Mouse (Mus musculus) embryonic facial prominence, embryonic 11.5 days (tissue): ENCODE measurements around the gene Dennd1b. TPM values are rescaled to one million over a fixed set of nuclear protein-coding genes. Genes with fewer than 3 reads are reported as not detected.

Experiments
- ATAC-seq: fragments of 200-750 bp; cut with Nextera tagmentation; replicated peaks from 2 replicates; pipeline ENCODE4 v1.8.0; 2017; ENCODE audit warnings: low read depth; ENCODE audit not compliant: insufficient number of reproducible peaks, low FRiP score, low TSS enrichment
- DNase-seq: peaks from one replicate; pipeline ENCODE4 v3.0.0-alpha.2; 2015; ENCODE audit warnings: low spot score
- H3K27ac ChIP-seq: fragments of 300-500 bp; sonication (generic); replicated peaks from 2 replicates; pipeline ENCODE4 v1.5.1; 2014; ENCODE audit warnings: mild to moderate bottlenecking, low read depth, low read length, control low read depth
- H3K27me3 ChIP-seq: fragments of 300-500 bp; sonication (generic); 2 replicates; pipeline ENCODE4 v1.6.1; 2014; ENCODE audit warnings: mild to moderate bottlenecking, low read length, moderate library complexity, mixed read lengths; ENCODE audit not compliant: control insufficient read depth, insufficient read depth
- H3K36me3 ChIP-seq: fragments of 300-500 bp; sonication (generic); replicated peaks from 2 replicates; pipeline ENCODE4 v1.6.1; 2014; ENCODE audit warnings: low read depth, mild to moderate bottlenecking, low read length, moderate library complexity, mixed read lengths; ENCODE audit not compliant: control insufficient read depth, insufficient read depth
- H3K4me1 ChIP-seq: fragments of 300-500 bp; sonication (generic); 2 replicates; pipeline ENCODE4 v1.6.1; 2014; ENCODE audit warnings: low read length, mixed read lengths; ENCODE audit not compliant: control insufficient read depth, insufficient read depth
- H3K4me2 ChIP-seq: fragments of 300-500 bp; sonication (generic); 2 replicates; pipeline ENCODE4 v1.6.1; 2014; ENCODE audit warnings: low read depth, mild to moderate bottlenecking, control low read depth, low read length, moderate library complexity
- H3K4me3 ChIP-seq: fragments of 300-500 bp; sonication (generic); 2 replicates; pipeline ENCODE4 v1.5.1; 2014; ENCODE audit warnings: low read depth, low read length, control low read depth
- H3K9ac ChIP-seq: fragments of 300-500 bp; sonication (generic); replicated peaks from 2 replicates; pipeline ENCODE4 v1.6.1; 2014; ENCODE audit warnings: mild to moderate bottlenecking, control low read depth, low read length
- H3K9me3 ChIP-seq: fragments of 300-500 bp; sonication (generic); replicated peaks from 2 replicates; pipeline ENCODE4 v1.6.1; 2016; ENCODE audit warnings: mild to moderate bottlenecking, low read length, inconsistent platforms, mixed read lengths; ENCODE audit not compliant: control insufficient read depth
- WGBS: fragments of 180-500 bp; shearing (Covaris S2); extraction: QIAGEN DNeasy Blood & Tissue Kit; methylation state at CpG from one replicate; pipeline ENCODE4 v1.1.7; 2014; 5-methylcytosine and 5-hydroxymethylcytosine counted together
- polyA plus RNA-seq: library from polyadenylated mRNA; unstranded; fragments of >200 nt; fragmentation: Nextera tagmentation; extraction: Ambion mirVana; gene quantifications from 2 replicates; pipeline ENCODE4 v1.2.1, GENCODE M21; 2014

The Dennd1b gene
- polyA plus RNA-seq = 7.6 and 7.9 TPM in 2 replicates

DNA sequence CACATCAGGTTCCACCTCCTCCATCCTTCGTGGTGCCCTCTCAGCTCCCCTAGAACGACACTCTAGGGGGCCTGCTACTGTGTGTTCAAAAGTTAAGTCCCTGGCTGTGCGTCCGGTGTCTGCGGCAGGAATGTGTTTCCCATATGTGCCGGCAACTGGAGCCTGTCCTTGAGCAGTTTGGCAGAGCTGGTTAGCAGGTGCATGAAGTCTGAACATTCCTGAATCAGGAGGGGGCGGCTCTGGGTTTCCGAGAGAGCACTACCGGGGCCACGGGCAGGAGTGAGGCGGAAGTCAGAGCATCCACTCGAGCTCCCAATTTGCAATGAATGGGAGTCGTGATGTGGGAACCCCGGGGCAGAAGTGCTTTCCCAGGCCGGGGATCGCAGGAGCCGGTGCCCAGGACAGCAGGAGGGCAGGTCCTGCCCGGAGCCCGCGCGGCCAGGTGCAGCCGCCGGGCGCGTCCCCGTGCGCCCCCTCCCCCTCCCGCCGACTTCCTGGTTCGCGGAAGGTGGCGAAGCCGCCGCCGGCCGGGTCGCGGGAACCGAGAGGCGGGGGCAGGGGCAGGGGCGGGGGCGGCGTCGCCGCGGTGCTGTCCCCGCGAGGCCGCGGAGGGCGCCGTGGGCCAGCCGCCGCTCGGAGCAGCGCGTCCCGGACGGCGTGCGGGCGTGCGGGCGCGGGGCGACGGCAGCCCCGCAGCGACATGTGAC lies at the start of gene Dennd1b:
TSS of gene Dennd1b (plus strand) at position 275 of the 707 bp plus-strand sequence.
- no peaks in the 10 kb centered on the region for H3K4me1 ChIP-seq
- H3K27ac ChIP-seq = peak within 1 kb of the TSS; percentile 47
- H3K36me3 ChIP-seq = no peaks in the 10 kb centered on the region
- H3K4me3 ChIP-seq = peak within 1 kb of the TSS; percentile 84
- peak; percentile 69 for DNase-seq
- H3K9me3 ChIP-seq = no peaks in the 10 kb centered on the region
- peak within 1 kb of the TSS; percentile 90 for H3K9ac ChIP-seq
- peak; percentile 77 for ATAC-seq
- under 1% methylated on average over 49 of the region's 69 CpGs for WGBS
- peak within 1 kb of the TSS; percentile 89 for H3K4me2 ChIP-seq
- no peaks in the 10 kb centered on the region for H3K27me3 ChIP-seq

DNA sequence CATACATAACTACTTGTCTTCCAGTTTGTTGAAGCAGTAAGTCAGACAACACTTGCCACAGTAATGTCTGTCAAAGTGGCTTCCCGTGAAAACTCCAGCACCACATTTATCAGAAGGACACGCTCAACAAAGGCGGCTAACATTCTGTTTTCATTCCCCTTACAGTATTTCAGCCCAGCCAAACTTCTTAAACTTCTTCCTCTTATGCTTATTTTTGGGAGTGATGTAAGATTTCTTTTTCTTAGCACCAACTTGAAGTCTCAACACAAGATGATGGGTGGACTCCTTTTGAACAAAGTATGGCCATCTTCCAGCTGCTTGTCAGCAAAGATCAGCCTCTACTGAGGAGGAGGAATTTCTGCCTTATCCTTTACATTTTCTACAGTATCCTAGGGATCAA lies 47.6 kb upstream of the Dennd1b start:
- Histone ChIP-seq H3K4me3 (no peak overlapping the region), H3K36me3 (no peaks in the 10 kb centered on the region), H3K4me2 (no peak overlapping the region), H3K9ac (no peak overlapping the region), H3K27ac (no peak overlapping the region), H3K27me3 (no peaks in the 10 kb centered on the region), H3K9me3 (no peaks in the 10 kb centered on the region), H3K4me1 (no peaks in the 10 kb centered on the region)
- ATAC-seq (no peak), DNase-seq (no peak)
- WGBS = 89% methylated on average over 3 of the region's 3 CpGs

DNA sequence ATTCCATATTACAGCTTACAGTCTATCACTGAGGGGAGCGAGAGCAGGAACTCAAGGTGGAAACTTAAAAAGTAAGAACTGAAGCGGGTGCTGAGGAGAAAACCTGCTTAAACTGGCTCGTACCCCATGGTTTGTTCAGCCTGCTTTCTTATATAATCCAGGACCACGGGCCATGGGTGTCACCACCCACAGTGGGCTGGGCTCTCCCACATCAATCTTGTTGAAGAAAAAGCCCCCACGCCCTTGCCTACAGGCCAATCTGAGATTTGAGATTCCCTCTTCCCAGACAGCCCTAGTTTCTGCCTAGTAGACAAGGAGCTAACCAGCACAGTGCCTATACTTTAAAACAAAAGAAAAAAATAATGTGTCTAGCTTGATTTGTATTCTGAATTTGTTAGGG lies 43.6 kb upstream of the Dennd1b start:
- Histone ChIP-seq H3K4me2 (no peak overlapping the region), H3K9ac (no peak overlapping the region), H3K27ac (no peak overlapping the region), H3K9me3 (no peaks in the 10 kb centered on the region), H3K4me3 (no peak overlapping the region), H3K27me3 (no peaks in the 10 kb centered on the region), H3K4me1 (no peaks in the 10 kb centered on the region), H3K36me3 (no peaks in the 10 kb centered on the region)
- ATAC-seq (no peak), DNase-seq (no peak)
- WGBS = 85% methylated on average over 5 of the region's 5 CpGs

DNA sequence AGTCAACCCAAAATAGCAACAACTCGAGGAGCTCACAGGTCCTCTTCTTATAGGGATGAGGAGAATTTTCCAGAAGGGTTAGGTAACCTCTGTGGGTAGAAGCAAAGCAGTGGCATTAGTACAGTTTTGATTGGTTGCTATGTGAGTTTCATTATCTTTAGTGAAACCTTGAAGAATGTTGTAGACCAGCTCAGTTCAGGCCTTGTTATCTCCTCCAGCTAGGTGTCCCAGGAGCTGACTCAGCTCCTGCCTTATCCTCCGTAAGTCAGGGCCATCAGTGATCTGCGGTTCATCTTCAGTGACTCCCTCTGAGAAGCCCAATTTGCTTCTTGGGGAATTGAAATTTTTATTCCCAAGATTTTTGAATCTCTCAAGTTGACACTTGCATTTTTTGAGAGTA lies 43.2 kb upstream of the Dennd1b start:
- 88% methylated on average over 3 of the region's 3 CpGs for WGBS

DNA sequence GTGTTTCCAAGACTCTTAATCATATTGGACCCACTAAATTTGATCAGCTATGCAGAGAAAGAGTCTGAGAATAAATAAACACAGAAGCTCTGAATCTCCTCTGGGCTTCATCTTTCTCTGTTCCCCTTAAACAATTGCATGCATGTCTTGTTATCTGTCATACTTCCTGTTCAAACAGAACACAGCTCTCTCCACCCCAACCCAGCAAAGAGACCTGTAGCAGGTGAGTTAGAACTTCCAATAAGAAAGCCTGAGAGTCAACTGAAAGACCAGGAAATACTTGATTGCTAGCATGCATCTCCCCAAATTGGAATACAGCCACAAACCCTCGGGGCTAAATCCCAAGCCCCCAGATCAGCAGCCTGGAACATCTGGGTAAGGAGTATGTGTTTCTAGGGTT lies 42.4 kb upstream of the Dennd1b start:
- Histone ChIP-seq H3K9me3 (no peaks in the 10 kb centered on the region), H3K9ac (no peak overlapping the region), H3K36me3 (no peaks in the 10 kb centered on the region), H3K27me3 (no peaks in the 10 kb centered on the region), H3K4me3 (no peak overlapping the region), H3K27ac (no peak overlapping the region), H3K4me1 (no peaks in the 10 kb centered on the region), H3K4me2 (no peak overlapping the region)
- DNase-seq (no peak), ATAC-seq (no peak)
- WGBS = 85% methylated on average over 1 of the region's 1 CpGs

More for the DNA sequence above, 43.2 kb upstream of the Dennd1b start:
- Histone ChIP-seq H3K4me1 (no peaks in the 10 kb centered on the region), H3K4me2 (no peak overlapping the region), H3K4me3 (no peak overlapping the region), H3K9me3 (no peaks in the 10 kb centered on the region), H3K36me3 (no peaks in the 10 kb centered on the region), H3K27me3 (no peaks in the 10 kb centered on the region), H3K27ac (no peak overlapping the region), H3K9ac (no peak overlapping the region)
- no peak for ATAC-seq
- DNase-seq = no peak

DNA sequence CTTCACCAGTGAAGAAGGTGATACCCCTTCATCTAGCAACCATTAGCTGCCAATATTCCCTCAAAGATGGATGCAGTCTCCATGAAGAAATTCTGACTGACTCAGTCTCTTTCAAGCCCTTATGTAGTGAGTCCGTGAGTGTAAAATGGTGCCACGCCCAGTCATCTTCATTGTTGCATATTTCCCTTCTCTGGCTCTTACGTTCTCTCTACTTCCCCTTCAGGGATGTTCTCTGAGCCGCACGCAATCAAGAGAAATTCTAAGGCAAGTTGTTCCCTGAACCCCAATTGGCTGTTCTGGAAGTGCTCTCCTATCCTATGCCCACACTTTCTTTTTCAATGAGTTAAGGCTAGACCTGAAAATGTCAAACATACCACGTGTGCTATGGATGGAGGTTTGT lies 40.3 kb upstream of the Dennd1b start:
- ATAC-seq = no peak
- no peaks in the 10 kb centered on the region for H3K9me3 ChIP-seq
- 89% methylated on average over 6 of the region's 6 CpGs for WGBS
- no peak for DNase-seq
- no peaks in the 10 kb centered on the region for H3K4me1 ChIP-seq
- H3K27me3 ChIP-seq = no peaks in the 10 kb centered on the region
- no peak overlapping the region for H3K9ac ChIP-seq
- H3K4me2 ChIP-seq = no peak overlapping the region
- no peak overlapping the region for H3K27ac ChIP-seq
- no peak overlapping the region for H3K4me3 ChIP-seq
- H3K36me3 ChIP-seq = no peaks in the 10 kb centered on the region

DNA sequence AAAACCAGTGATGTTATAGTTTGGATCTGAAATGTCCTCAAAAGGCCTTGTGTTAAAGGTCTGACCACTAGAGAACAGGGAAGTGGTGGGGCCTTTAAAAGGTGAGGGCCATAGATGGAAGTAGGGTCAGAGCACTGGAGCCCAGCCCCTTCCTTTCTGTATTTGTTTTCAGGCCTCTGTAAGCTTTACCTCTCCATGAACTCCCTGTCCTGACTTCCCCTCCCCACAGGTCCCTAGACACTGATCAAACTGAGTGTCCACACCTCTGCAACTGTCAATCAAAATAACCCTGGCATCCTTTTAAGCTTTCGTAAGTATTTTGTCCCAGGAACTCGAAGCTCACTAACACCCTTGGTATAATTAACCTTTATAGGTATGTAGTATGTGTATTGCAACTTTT lies 39.0 kb upstream of the Dennd1b start:
- Histone ChIP-seq H3K9ac (no peak overlapping the region), H3K4me1 (no peaks in the 10 kb centered on the region), H3K27ac (no peak overlapping the region), H3K27me3 (no peaks in the 10 kb centered on the region), H3K4me2 (no peak overlapping the region), H3K4me3 (no peak overlapping the region), H3K36me3 (no peaks in the 10 kb centered on the region), H3K9me3 (no peaks in the 10 kb centered on the region)
- 74% methylated on average over 2 of the region's 2 CpGs for whole genome bisulfite sequencing
- ATAC-seq = no peak; the same call in 1 of the 2 replicates
- no peak for DNase-seq

DNA sequence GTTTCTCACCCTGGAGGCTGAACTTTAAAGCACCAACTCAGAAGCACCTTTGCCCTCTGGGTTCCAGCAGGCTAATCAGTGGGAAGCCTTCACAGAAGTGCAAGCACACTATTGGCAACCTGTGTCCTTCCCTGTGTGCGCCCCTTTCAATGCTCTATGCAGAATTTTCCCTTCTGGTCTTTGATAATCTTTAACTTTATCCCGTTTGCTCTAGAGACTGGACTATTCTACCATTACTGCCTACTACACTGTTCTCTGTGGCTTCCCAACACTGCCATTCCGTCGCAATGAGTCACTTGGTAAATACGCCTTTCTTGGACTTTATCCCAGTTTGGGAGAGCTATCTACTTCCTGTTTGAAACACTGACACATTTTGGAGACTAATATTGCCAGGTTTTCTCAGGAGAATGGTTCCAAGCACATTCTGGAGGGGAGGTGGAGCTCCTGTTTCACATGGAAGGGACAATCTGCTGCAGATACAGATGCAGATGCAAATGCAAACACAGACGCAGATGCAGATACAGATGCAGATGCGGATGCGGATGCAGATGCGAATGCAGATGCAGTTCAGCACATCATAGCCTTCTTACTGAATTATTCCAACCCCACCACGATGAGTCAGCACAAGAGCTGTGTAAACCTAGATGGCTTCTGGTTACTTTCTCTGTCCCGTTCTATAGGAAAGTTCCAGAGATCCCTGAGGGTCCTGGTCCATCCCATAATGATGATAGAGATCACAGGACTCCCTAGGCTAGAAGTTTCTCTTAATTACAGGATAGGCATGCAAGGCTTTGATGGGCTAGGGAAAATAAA lies 34.4 kb upstream of the Dennd1b start:
- Histone ChIP-seq H3K4me2 (no peak overlapping the region), H3K9ac (no peak overlapping the region), H3K4me3 (no peak overlapping the region), H3K27me3 (no peaks in the 10 kb centered on the region), H3K4me1 (no peaks in the 10 kb centered on the region), H3K9me3 (no peaks in the 10 kb centered on the region), H3K27ac (no peak overlapping the region), H3K36me3 (no peaks in the 10 kb centered on the region)
- ATAC-seq = no peak
- no peak for DNase-seq
- 83% methylated on average over 11 of the region's 11 CpGs for WGBS
